Mouse (Mus musculus) MEL (cell line): ENCODE measurements at regions not wholly inside any gene's neighbourhood (a gene's known extent, or its start where the extent isn't known, plus 50 kb on each side); places are given as distances from the start of the nearest gene placed in this dataset.
A peak's percentile ranks its signal among the peaks of the same experiment; 100 is the strongest.

Source experiments
- DNase-seq: peaks from one replicate; pipeline ENCODE4 v3.0.0; 2011; ENCODE audit warnings: low read depth, low spot score
- H3K27ac ChIP-seq: 2 replicates; pipeline ENCODE4 v1.5.1; 2012; ENCODE audit warnings: low read depth, mild to moderate bottlenecking, control low read depth, low read length, moderate library complexity; ENCODE audit not compliant: control insufficient read depth
- H3K27me3 ChIP-seq, 2 experiments: fragments of 150-350 bp in 1 of 2; sonication (generic) in 1 of 2; 2 replicates each; pipeline ENCODE4 v1.6.1; 2012; ENCODE audit warnings: low read length in 2 of 2, mild to moderate bottlenecking in 2 of 2, improper control_type of control experiment in 1 of 2, moderate library complexity in 1 of 2; ENCODE audit not compliant: insufficient read depth in 2 of 2, control insufficient read depth in 1 of 2
- H3K36me3 ChIP-seq, 2 experiments: 2 replicates each; pipeline ENCODE4 v1.6.1; 2012 to 2014; ENCODE audit warnings: low read length in 2 of 2, improper control_type of control experiment in 1 of 2, inconsistent platforms in 1 of 2, mild to moderate bottlenecking in 1 of 2; ENCODE audit not compliant: insufficient read depth in 2 of 2, control insufficient read depth in 1 of 2
- H3K4me1 ChIP-seq, 2 experiments: fragments of 150-350 bp in 1 of 2; sonication (generic) in 1 of 2; 2 replicates each; pipeline ENCODE4 v1.6.1; 2012; ENCODE audit warnings: low read length in 2 of 2, improper control_type of control experiment in 1 of 2, mild to moderate bottlenecking in 1 of 2; ENCODE audit not compliant: insufficient read depth in 2 of 2, control insufficient read depth in 1 of 2
- H3K4me3 ChIP-seq, 2 experiments: fragments of 150-350 bp in 1 of 2; sonication (generic) in 1 of 2; 2 replicates each; pipeline ENCODE4 v1.5.1; 2012; ENCODE audit warnings: low read depth in 2 of 2, low read length in 2 of 2, mild to moderate bottlenecking in 2 of 2, moderate library complexity in 2 of 2, control low read depth in 1 of 2, improper control_type of control experiment in 1 of 2; ENCODE audit not compliant: control insufficient read depth in 1 of 2, insufficient read depth in 1 of 2
- H3K79me2 ChIP-seq: 2 replicates; pipeline ENCODE4 v1.6.1; 2012; ENCODE audit warnings: mild to moderate bottlenecking, low read length, moderate library complexity; ENCODE audit not compliant: control insufficient read depth, poor library complexity, insufficient read depth
- H3K9ac ChIP-seq: 2 replicates; pipeline ENCODE4 v1.6.1; 2012; ENCODE audit warnings: low read depth, mild to moderate bottlenecking, control low read depth, low read length, moderate library complexity; ENCODE audit not compliant: control insufficient read depth, poor library complexity, severe bottlenecking
- H3K9me3 ChIP-seq: fragments of 150-350 bp; sonication (generic); replicated peaks from 2 replicates; pipeline ENCODE4 v1.6.1; 2012; ENCODE audit warnings: mild to moderate bottlenecking, low read length, improper control_type of control experiment, moderate library complexity; ENCODE audit not compliant: insufficient read depth
- BHLHE40 ChIP-seq: IDR thresholded peaks from 2 replicates; pipeline ENCODE4 v1.6.1; 2012; ENCODE audit warnings: low read depth, mild to moderate bottlenecking, inconsistent platforms, low read length, improper control_type of control experiment, borderline replicate concordance
- CHD1 ChIP-seq: IDR thresholded peaks from 2 replicates; pipeline ENCODE4 v1.6.1; 2012; ENCODE audit warnings: low read depth, mild to moderate bottlenecking, inconsistent platforms, low read length, improper control_type of control experiment
- CHD2 ChIP-seq: IDR thresholded peaks from 2 replicates; pipeline ENCODE4 v1.6.1; 2011; ENCODE audit warnings: low read length, improper control_type of control experiment
- CTCF ChIP-seq, 3 experiments: IDR thresholded peaks in 2 of 3; conservative IDR thresholded peaks in 1 of 3; 2 replicates each; pipeline ENCODE4 v1.5.1; 2011 to 2012; ENCODE audit warnings: low read length in 3 of 3, low read depth in 2 of 3, mild to moderate bottlenecking in 2 of 3, improper control_type of control experiment in 1 of 3, inconsistent platforms in 1 of 3, mixed read lengths in 1 of 3, moderate library complexity in 1 of 3; ENCODE audit not compliant: control insufficient read depth in 1 of 3, insufficient read depth in 1 of 3, poor library complexity in 1 of 3, severe bottlenecking in 1 of 3
- ETS1 ChIP-seq: IDR thresholded peaks from 2 replicates; pipeline ENCODE4 v1.6.1; 2012; ENCODE audit warnings: low read depth, mild to moderate bottlenecking, inconsistent platforms, low read length, improper control_type of control experiment, moderate library complexity
- NRF1 ChIP-seq: IDR thresholded peaks from 2 replicates; pipeline ENCODE4 v1.6.1; 2014; ENCODE audit warnings: low read depth, mild to moderate bottlenecking, inconsistent platforms, low read length, improper control_type of control experiment, moderate library complexity; ENCODE audit not compliant: poor library complexity, insufficient read depth, severe bottlenecking
- POLR2AphosphoS2 ChIP-seq: IDR thresholded peaks from 2 replicates; pipeline ENCODE4 v1.6.1; 2011; ENCODE audit warnings: low read length, improper control_type of control experiment
- SMC3 ChIP-seq: IDR thresholded peaks from 2 replicates; pipeline ENCODE4 v1.6.1; 2011; ENCODE audit warnings: low read depth, low read length, improper control_type of control experiment
- TBP ChIP-seq: IDR thresholded peaks from 2 replicates; pipeline ENCODE4 v1.8.0; 2011; ENCODE audit warnings: low read depth, low read length, improper control_type of control experiment
- ZMIZ1 ChIP-seq: IDR thresholded peaks from 2 replicates; pipeline ENCODE4 v1.6.1; 2012; ENCODE audit warnings: low read depth, mild to moderate bottlenecking, inconsistent platforms, low read length, improper control_type of control experiment, moderate library complexity
- ZNF384 ChIP-seq: IDR thresholded peaks from 2 replicates; pipeline ENCODE4 v1.6.1; 2012; ENCODE audit warnings: low read depth, mild to moderate bottlenecking, inconsistent platforms, low read length, improper control_type of control experiment

- H3K27ac ChIP-seq = no peak overlapping the region
- H3K9ac ChIP-seq = no peak overlapping the region
- no peaks in the 10 kb centered on the region for H3K4me1 ChIP-seq
- peak in 2 of 3 experiments; percentile 30 to 42; a peak in 4 of 6 replicates for TF ChIP-seq CTCF (IDR thresholded peaks at IDR 0.05 in 2 of 3, conservative IDR thresholded peaks at IDR 0.05 in 1 of 3; ENCODE audit: control insufficient read depth in 1 of 3, insufficient read depth in 1 of 3, low read depth in 2 of 3, low read length in 3 of 3, poor library complexity in 1 of 3, severe bottlenecking in 1 of 3)
- TF ChIP-seq CHD2 = no peak
- no peak for TF ChIP-seq CHD1
- peak; percentile 32 for TF ChIP-seq SMC3
- TF ChIP-seq ETS1 = no peak
- TF ChIP-seq, all 39 proteins: peak for 2
- H3K79me2 ChIP-seq = no peaks in the 10 kb centered on the region
- no peaks in the 10 kb centered on the region; the same call in 1 of the 2 replicates for H3K9me3 ChIP-seq
- no peaks in the 10 kb centered on the region for H3K36me3 ChIP-seq
- H3K4me3 ChIP-seq = no peak overlapping the region
- H3K27me3 ChIP-seq = no peaks in the 10 kb centered on the region
- peak; percentile 10 for DNase-seq
Observed at GRCm38 (mm10) chr3:54570501-54570900, 122.1 kb upstream of the Supt20 start.

- no peaks in the 10 kb centered on the region for H3K36me3 ChIP-seq
- no peak overlapping the region for H3K9ac ChIP-seq
- no peak for DNase-seq
- no peaks in the 10 kb centered on the region for H3K4me1 ChIP-seq
- H3K9me3 ChIP-seq = no peaks in the 10 kb centered on the region
- TF ChIP-seq NRF1 (no peak), ZMIZ1 (no peak), POLR2AphosphoS2 (no peak), ZNF384 (no peak), TBP (no peak), CTCF (IDR thresholded peaks at IDR 0.05 in 2 of 3, conservative IDR thresholded peaks at IDR 0.05 in 1 of 3; ENCODE audit: control insufficient read depth in 1 of 3, insufficient read depth in 1 of 3, low read depth in 2 of 3, low read length in 3 of 3, poor library complexity in 1 of 3, severe bottlenecking in 1 of 3) (no peak), BHLHE40 (no peak)
- H3K79me2 ChIP-seq = no peaks in the 10 kb centered on the region
- H3K27me3 ChIP-seq = no peaks in the 10 kb centered on the region
- no peak overlapping the region for H3K4me3 ChIP-seq
- H3K27ac ChIP-seq = no peak overlapping the region
Observed at GRCm38 (mm10) chr3:54577851-54578250, 114.8 kb upstream of the Supt20 start.

GRCm38 (mm10) chr3:54579425-54579824, 113.2 kb upstream of the Supt20 start:
- no peaks in the 10 kb centered on the region for H3K36me3 ChIP-seq
- no peak overlapping the region for H3K9ac ChIP-seq
- no peaks in the 10 kb centered on the region for H3K4me1 ChIP-seq
- no peaks in the 10 kb centered on the region for H3K79me2 ChIP-seq
- no peak overlapping the region for H3K27ac ChIP-seq
- no peaks in the 10 kb centered on the region for H3K27me3 ChIP-seq
- H3K4me3 ChIP-seq = no peak overlapping the region
- no peaks in the 10 kb centered on the region for H3K9me3 ChIP-seq
- TF ChIP-seq ZNF384 (no peak), SMC3 (no peak)
- DNase-seq = no peak
